Mouse (Mus musculus): Measurements from ENCODE around the gene Lrrc4c. TPM values are rescaled to one million over a fixed set of nuclear protein-coding genes. Genes with fewer than 3 reads are reported as not detected.

Lrrc4c gene
- polyA plus RNA-seq, 1 experiment: 0.06 TPM

DNA sequence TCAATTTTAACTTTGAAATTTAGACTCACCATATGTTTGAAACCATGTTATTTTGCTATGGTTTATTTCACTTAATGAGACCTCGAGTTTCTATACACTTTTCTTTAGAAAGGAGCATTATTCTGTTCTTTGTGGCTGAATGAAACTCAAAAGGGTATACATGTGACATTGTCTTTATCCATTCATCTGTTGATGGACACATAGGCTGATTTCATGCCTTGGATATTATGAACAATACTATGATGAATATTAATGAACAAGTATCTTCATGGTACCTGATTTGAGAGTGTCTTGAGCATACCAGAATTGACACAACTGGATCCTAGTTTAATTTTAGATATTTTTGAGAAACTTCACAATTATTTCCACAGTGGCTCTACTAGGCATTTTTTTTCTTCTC lies 709.0 kb downstream of the Lrrc4c start:
- no peak overlapping the region for H3K27ac ChIP-seq (ENCODE audit: control insufficient read depth, insufficient read depth, low read depth, low read length)
- no peaks in the 10 kb centered on the region for H3K4me1 ChIP-seq (ENCODE audit: control insufficient read depth, insufficient read depth, low read length)
- H3K4me3 ChIP-seq (ENCODE audit: control insufficient read depth, low read depth, low read length): no peak overlapping the region
- no peaks in the 10 kb centered on the region for H3K36me3 ChIP-seq (ENCODE audit: control insufficient read depth, insufficient read depth, low read length)
- TF ChIP-seq CTCF (IDR thresholded peaks at IDR 0.05; ENCODE audit: control insufficient read depth, insufficient read depth, insufficient replicate concordance, low read depth, low read length) (no peak), POLR2A (IDR thresholded peaks at IDR 0.05; ENCODE audit: control insufficient read depth, low read depth, low read length) (no peak)
- no peaks in the 10 kb centered on the region for H3K27me3 ChIP-seq (ENCODE audit: control insufficient read depth, insufficient read depth, low read length)

GRCm38 (mm10) chr2:97027585-97027984 lies 709.6 kb downstream of the Lrrc4c start:
- no peaks in the 10 kb centered on the region for H3K27me3 ChIP-seq (ENCODE audit: control insufficient read depth, insufficient read depth, low read length)
- TF ChIP-seq POLR2A (IDR thresholded peaks at IDR 0.05; ENCODE audit: control insufficient read depth, low read depth, low read length) (no peak), CTCF (IDR thresholded peaks at IDR 0.05; ENCODE audit: control insufficient read depth, insufficient read depth, insufficient replicate concordance, low read depth, low read length) (no peak)
- no peak overlapping the region for H3K4me3 ChIP-seq (ENCODE audit: control insufficient read depth, low read depth, low read length)
- H3K36me3 ChIP-seq (ENCODE audit: control insufficient read depth, insufficient read depth, low read length): no peaks in the 10 kb centered on the region
- no peaks in the 10 kb centered on the region for H3K4me1 ChIP-seq (ENCODE audit: control insufficient read depth, insufficient read depth, low read length)
- H3K27ac ChIP-seq (ENCODE audit: control insufficient read depth, insufficient read depth, low read depth, low read length): no peak overlapping the region

DNA sequence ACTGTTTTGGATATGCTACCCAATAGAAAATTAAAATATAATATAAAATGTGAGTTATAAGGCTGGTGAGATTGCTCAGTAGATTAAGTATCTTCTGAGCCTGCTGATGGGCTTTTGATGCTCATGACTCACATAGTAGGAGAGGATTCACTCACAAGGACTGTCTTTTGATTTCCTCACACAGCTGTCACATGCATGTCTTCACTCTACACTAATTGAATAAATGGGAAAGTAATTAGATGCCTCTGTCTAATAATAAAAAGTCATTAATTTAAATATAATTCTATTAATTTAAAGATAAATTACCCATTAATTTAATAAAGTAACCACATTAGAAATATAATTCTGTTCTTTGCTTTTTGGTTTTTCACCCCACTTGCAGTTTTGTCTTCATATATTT lies 718.4 kb downstream of the Lrrc4c start:
- H3K4me1 ChIP-seq (ENCODE audit: control insufficient read depth, insufficient read depth, low read length): no peaks in the 10 kb centered on the region
- TF ChIP-seq CTCF (IDR thresholded peaks at IDR 0.05; ENCODE audit: control insufficient read depth, insufficient read depth, insufficient replicate concordance, low read depth, low read length): no peak
- TF ChIP-seq POLR2A (IDR thresholded peaks at IDR 0.05; ENCODE audit: control insufficient read depth, low read depth, low read length): no peak
- H3K4me3 ChIP-seq (ENCODE audit: control insufficient read depth, low read depth, low read length): no peak overlapping the region
- no peak overlapping the region for H3K27ac ChIP-seq (ENCODE audit: control insufficient read depth, insufficient read depth, low read depth, low read length)
- H3K27me3 ChIP-seq (ENCODE audit: control insufficient read depth, insufficient read depth, low read length): no peaks in the 10 kb centered on the region
- no peaks in the 10 kb centered on the region for H3K36me3 ChIP-seq (ENCODE audit: control insufficient read depth, insufficient read depth, low read length)

DNA sequence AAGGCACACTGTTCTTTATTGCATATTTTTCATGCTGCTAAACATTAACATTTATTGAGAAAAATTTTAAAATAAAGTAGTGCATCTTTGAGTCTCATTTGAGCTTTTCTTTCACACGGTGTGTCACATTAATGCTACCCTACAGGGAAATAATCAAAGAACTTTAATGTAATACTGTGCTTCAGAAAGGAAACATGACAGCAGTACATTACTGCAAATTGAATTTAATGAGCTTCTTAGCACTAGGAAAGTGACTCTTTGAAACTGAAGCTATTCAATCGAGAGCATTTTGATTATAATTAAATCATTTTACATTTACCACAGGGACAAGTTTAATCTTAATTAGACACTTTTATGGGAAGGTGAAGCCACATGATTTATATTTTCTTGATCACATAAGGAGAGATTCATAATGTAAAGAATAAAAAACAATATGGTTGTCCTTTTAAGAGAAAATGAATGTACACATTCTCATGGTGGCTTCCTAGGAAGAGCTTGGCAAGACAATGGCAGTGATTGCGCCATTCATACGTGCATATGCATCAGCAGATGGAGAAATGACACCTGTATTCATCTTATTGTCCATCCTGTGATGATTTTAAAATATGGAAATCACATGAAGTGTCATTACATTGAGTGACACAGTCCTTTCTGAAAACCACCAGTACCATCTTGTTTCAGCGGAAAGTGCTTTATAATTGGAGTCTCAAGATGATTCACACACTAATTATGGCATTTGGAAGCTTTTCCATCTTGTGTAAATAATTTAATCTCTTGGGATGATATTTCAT lies 719.2 kb downstream of the Lrrc4c start:
- Histone ChIP-seq H3K27ac (ENCODE audit: control insufficient read depth, insufficient read depth, low read depth, low read length) (no peak overlapping the region), H3K27me3 (ENCODE audit: control insufficient read depth, insufficient read depth, low read length) (no peaks in the 10 kb centered on the region), H3K36me3 (ENCODE audit: control insufficient read depth, insufficient read depth, low read length) (no peaks in the 10 kb centered on the region), H3K4me3 (ENCODE audit: control insufficient read depth, low read depth, low read length) (no peak overlapping the region), H3K4me1 (ENCODE audit: control insufficient read depth, insufficient read depth, low read length) (no peaks in the 10 kb centered on the region)
- TF ChIP-seq CTCF (IDR thresholded peaks at IDR 0.05; ENCODE audit: control insufficient read depth, insufficient read depth, insufficient replicate concordance, low read depth, low read length): no peak
- no peak for TF ChIP-seq POLR2A (IDR thresholded peaks at IDR 0.05; ENCODE audit: control insufficient read depth, low read depth, low read length)

GRCm38 (mm10) chr2:97044016-97044415 lies 726.0 kb downstream of the Lrrc4c start:
- H3K27ac ChIP-seq (ENCODE audit: control insufficient read depth, insufficient read depth, low read depth, low read length): no peak overlapping the region
- H3K4me1 ChIP-seq (ENCODE audit: control insufficient read depth, insufficient read depth, low read length): no peaks in the 10 kb centered on the region
- no peaks in the 10 kb centered on the region for H3K36me3 ChIP-seq (ENCODE audit: control insufficient read depth, insufficient read depth, low read length)
- H3K27me3 ChIP-seq (ENCODE audit: control insufficient read depth, insufficient read depth, low read length): no peaks in the 10 kb centered on the region
- no peak overlapping the region for H3K4me3 ChIP-seq (ENCODE audit: control insufficient read depth, low read depth, low read length)
- TF ChIP-seq POLR2A (IDR thresholded peaks at IDR 0.05; ENCODE audit: control insufficient read depth, low read depth, low read length) (no peak), CTCF (IDR thresholded peaks at IDR 0.05; ENCODE audit: control insufficient read depth, insufficient read depth, insufficient replicate concordance, low read depth, low read length) (no peak)

DNA sequence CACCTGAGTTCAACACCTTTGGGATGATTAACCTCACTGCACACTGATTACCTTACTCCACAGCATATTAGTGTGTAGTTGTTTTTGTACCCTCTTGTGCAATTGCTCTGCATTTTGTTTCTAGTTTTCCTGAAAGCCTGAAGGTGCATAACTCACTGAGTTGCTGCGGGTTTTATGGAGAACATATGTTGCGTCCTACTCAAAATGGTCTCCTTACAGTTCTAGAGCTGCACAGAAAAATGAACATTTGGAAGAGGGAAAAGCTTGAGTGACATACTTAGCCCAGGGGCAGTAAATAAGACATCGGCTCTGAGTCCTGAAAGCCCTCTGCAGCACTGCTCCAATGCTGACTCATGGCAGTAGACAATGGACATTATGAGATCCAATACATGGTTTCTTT lies 727.7 kb downstream of the Lrrc4c start:
- no peak overlapping the region for H3K27ac ChIP-seq (ENCODE audit: control insufficient read depth, insufficient read depth, low read depth, low read length)
- no peaks in the 10 kb centered on the region for H3K36me3 ChIP-seq (ENCODE audit: control insufficient read depth, insufficient read depth, low read length)
- TF ChIP-seq POLR2A (IDR thresholded peaks at IDR 0.05; ENCODE audit: control insufficient read depth, low read depth, low read length): no peak
- no peak for TF ChIP-seq CTCF (IDR thresholded peaks at IDR 0.05; ENCODE audit: control insufficient read depth, insufficient read depth, insufficient replicate concordance, low read depth, low read length)
- H3K4me3 ChIP-seq (ENCODE audit: control insufficient read depth, low read depth, low read length): no peak overlapping the region
- no peaks in the 10 kb centered on the region for H3K27me3 ChIP-seq (ENCODE audit: control insufficient read depth, insufficient read depth, low read length)
- no peaks in the 10 kb centered on the region for H3K4me1 ChIP-seq (ENCODE audit: control insufficient read depth, insufficient read depth, low read length)

GRCm38 (mm10) chr2:97080156-97080555 lies 762.2 kb downstream of the Lrrc4c start:
- Histone ChIP-seq H3K27me3 (ENCODE audit: control insufficient read depth, insufficient read depth, low read length) (no peaks in the 10 kb centered on the region), H3K36me3 (ENCODE audit: control insufficient read depth, insufficient read depth, low read length) (no peaks in the 10 kb centered on the region), H3K4me3 (ENCODE audit: control insufficient read depth, low read depth, low read length) (no peak overlapping the region), H3K4me1 (ENCODE audit: control insufficient read depth, insufficient read depth, low read length) (no peaks in the 10 kb centered on the region), H3K27ac (ENCODE audit: control insufficient read depth, insufficient read depth, low read depth, low read length) (no peak overlapping the region)
- TF ChIP-seq CTCF (IDR thresholded peaks at IDR 0.05; ENCODE audit: control insufficient read depth, insufficient read depth, insufficient replicate concordance, low read depth, low read length): no peak
- TF ChIP-seq POLR2A (IDR thresholded peaks at IDR 0.05; ENCODE audit: control insufficient read depth, low read depth, low read length): no peak
